Mouse (Mus musculus) T-helper 2 cell (primary cell): ENCODE data around the gene Tti1.

Experiments
- in situ Hi-C: fragments of 300-600 bp; cut with MboI, MseI; formaldehyde crosslinking; loops from one replicate; pipeline ENCODE4 v1.15.1; 2025; ENCODE audit warnings: high pct_unique_total_duplicates

Tti1 gene

DNA sequence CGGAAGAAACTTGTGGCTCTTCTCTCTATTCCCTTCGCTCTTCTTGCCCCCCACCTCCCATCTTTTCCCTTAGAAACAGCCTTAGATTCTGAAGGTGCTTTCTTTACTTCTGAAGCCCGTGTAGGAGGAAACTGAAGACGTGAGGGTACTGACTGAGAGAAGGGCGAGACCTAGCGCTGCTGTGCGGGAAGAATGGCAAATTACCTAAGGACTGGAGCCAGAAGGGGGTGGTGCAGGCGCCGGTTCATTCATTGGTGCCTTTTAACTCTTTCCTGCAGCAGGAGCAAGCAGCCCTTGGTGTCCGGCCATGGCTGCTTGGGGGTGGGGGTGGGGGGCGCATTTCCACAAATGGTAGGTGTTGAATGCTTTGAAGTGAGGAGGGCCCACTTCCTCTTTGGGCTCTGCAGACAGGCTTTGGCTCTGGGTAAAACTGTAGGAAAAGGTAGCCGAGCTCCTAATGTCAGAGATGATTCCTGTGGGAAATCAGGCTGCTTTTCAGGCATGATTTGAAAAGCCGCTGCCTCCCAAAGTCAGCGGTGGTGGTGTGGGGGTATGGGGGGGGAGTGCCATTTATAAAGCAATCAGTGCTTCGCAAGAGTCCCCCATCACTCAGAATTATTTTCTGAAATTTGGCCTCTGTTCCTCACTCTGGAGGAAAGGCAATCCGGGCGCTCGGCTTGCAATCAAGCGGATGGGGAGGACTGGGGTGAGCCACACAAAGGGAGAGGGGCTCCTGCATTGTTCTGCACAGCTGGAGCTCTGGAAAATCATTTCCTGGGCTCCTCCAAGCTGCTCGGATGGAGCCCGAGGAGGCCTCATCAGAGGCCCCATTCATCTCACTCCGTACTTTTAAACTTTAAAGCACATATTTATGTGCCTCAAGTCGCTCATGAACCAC lies 53.4 kb downstream of the Tti1 start:
- in situ Hi-C loops, result loop anchor here (25.0 kb wide), 1 partner anchor 338 kb away; no protein-coding TSS in a partner anchor

DNA sequence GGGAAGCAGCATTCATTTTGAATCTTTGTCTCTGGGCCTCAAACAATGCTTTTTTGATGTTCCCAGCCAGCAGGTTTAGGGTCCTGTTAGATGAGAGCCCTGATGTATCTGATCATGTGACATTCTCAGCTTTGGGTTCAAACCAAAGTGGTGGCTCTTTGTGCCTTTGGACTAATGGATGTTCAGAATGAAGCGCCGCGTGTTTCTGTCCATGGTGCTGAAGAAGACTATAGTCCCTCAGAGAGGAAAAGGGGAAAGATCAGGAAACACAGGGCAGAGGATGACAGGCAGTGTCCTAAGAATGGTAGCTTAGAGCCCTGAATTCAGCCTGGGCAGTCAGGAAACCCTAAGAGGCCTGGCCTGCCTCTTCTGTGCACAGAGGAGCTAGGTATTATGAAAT lies 57.6 kb downstream of the Tti1 start:
- in situ Hi-C loops, result loop anchor here (25.0 kb wide), 1 partner anchor 333 kb away; no protein-coding TSS in a partner anchor

- in situ Hi-C loops, result loop anchor here (25.0 kb wide), 1 partner anchor 333 kb away; no protein-coding TSS in a partner anchor
These were observed 58.1 kb downstream of the Tti1 start for GRCm38 (mm10) chr2:157970124-157970523.

GRCm38 (mm10) chr2:157967856-157968255 lies 60.4 kb downstream of the Tti1 start:
- in situ Hi-C loops, result loop anchor here (25.0 kb wide), 1 partner anchor 331 kb away; no protein-coding TSS in a partner anchor

- in situ Hi-C loops, result loop anchor here (25.0 kb wide), 1 partner anchor 320 kb away; no protein-coding TSS in a partner anchor
These were observed 70.5 kb downstream of the Tti1 start for GRCm38 (mm10) chr2:157957707-157958108.

DNA sequence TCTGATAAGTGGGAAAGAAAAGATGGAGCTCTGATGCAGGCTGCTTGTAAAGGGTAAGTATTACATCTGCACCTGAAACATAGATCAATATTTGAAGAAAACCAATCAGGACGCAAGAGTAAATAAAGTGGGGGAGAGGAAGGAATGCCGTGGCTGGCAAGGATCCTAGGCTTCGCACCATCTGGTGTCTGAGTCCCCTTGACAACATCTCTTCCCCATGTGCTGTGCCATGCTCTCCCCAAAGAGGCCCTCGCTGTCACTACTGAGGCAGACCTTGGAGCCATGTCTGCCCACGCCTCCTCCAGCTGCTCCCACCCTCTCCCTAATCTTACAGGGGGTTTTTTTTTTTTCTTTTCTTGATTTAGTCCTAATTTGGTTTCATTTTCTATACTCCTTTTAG lies 74.3 kb downstream of the Tti1 start:
- in situ Hi-C loops, result loop anchor here (25.0 kb wide), 1 partner anchor 317 kb away; no protein-coding TSS in a partner anchor

- in situ Hi-C loops, result no loop called here
These were observed 83.9 kb downstream of the Tti1 start for GRCm38 (mm10) chr2:157944156-157944893.

GRCm38 (mm10) chr2:157943514-157944155 lies 84.6 kb downstream of the Tti1 start:
- in situ Hi-C loops, result no loop called here

GRCm38 (mm10) chr2:157940586-157941185 lies 87.5 kb downstream of the Tti1 start:
- in situ Hi-C loops, result no loop called here

DNA sequence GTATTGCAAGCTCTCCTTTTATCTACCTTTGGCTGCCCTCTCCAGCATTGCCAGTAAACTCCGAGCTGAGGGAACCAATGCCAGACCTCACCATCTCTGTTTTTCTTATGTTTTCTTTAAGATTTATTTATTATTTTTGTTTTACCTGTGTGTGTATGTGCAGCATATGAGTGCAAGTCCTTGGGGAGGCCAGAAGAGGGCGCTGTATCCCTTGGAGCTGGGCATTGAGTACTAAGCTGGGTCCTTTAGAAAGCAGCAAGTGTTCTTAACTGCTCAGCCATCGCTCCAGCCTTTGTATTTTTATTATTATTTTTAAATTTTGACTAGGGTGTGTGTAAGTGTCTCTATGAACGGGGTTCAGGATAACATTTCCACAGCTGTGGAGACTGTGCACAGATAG lies 91.6 kb downstream of the Tti1 start:
- in situ Hi-C loops, result no loop called here

DNA sequence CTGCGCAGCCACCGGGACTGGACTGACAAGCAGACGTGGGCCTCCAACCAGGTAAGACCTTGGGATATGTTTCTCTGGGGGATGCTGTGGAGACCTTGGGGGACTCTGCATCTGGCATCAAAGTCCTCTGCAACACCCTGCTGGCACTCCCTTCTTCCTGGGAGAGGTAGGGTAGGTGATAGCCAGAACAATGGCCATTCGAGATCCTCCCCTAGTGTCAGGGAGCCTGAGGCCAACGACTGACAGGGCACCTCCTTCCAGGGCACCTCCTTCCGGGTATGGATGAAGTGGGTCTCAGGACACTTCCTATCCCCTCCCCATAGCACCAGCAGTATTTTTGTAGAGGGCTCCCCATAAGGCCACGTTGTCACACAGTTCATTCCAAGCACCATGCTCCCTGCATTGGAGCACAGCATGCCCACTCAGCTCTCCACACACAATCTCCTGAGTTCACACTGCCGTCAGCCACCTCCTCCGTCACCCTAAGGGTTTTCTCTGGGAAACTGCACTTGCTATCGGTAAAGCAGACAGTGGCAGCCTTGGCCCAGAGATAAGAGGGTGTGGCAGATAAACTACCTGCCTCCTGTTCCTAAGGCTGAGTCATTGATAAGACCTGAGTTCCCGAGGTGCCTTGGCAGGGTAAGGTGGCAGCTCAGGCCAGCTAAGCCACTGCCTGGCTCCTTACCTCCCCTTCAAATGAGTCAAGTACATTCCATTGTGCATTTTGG lies 92.6 kb downstream of the Tti1 start:
- in situ Hi-C loops, result no loop called here

DNA sequence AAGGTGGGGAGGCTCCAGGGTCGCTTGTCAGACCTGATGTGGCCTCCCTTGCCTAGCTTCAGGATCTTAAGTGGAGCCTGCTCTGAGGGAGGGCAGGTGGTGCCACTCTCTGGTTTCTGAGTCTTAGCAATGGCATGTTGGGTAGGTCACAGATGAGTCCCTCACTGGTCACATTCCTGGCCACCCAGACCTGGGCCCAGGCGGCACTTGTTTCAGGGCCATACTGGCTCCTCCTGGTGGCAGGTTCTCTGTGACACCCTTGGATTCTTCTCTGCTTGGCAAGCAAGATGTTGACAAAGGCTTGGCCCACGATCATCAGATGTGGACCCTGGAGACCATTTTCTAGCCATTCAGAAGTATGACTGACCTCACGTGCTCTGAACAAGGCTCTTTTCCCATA lies 95.6 kb downstream of the Tti1 start:
- in situ Hi-C loops, result no loop called here
